Mouse (Mus musculus) G1E (cell line): ENCODE data around the gene Chst3.

Experiments used
- CTCF ChIP-seq: IDR thresholded peaks from 2 replicates; pipeline ENCODE4 v1.5.1; 2012; ENCODE audit warnings: low read depth, low read length, inconsistent platforms, mixed read lengths
- GATA1 ChIP-seq: IDR thresholded peaks from 2 replicates; pipeline ENCODE4 v1.6.1; 2012; ENCODE audit warnings: borderline replicate concordance, low read length, inconsistent platforms, mixed read lengths
- TAL1 ChIP-seq: conservative IDR thresholded peaks from 2 replicates; pipeline ENCODE4 v1.6.1; 2012; ENCODE audit warnings: low read depth, low read length, inconsistent platforms, mixed read lengths

- TF ChIP-seq CTCF (no peak), GATA1 (no peak), TAL1 (no peak)
These were observed 1.0 kb upstream of the Chst3 start for GRCm38 (mm10) chr10:60220042-60220523.
